Mouse (Mus musculus) embryonic facial prominence, embryonic 12.5 days (tissue): ENCODE data around the gene Rtf2. TPM values are rescaled to one million over a fixed set of nuclear protein-coding genes. Genes with fewer than 3 reads are reported as not detected.

ENCODE experiments used
- ATAC-seq: fragments of 200-750 bp; cut with Nextera tagmentation; 2 replicates; pipeline ENCODE4 v1.8.0; 2017; ENCODE audit not compliant: insufficient number of reproducible peaks, insufficient read depth, low FRiP score, low TSS enrichment
- H3K27ac ChIP-seq: fragments of 300-500 bp; sonication (generic); 2 replicates; pipeline ENCODE4 v1.5.1; 2016; ENCODE audit warnings: mild to moderate bottlenecking
- H3K27me3 ChIP-seq: fragments of 300-500 bp; sonication (generic); 2 replicates; pipeline ENCODE4 v1.6.1; 2016; ENCODE audit warnings: mild to moderate bottlenecking, moderate library complexity
- H3K36me3 ChIP-seq: fragments of 300-500 bp; sonication (generic); 2 replicates; pipeline ENCODE4 v1.6.1; 2016; ENCODE audit warnings: mild to moderate bottlenecking
- H3K4me1 ChIP-seq: fragments of 300-500 bp; sonication (generic); 2 replicates; pipeline ENCODE4 v1.6.1; 2016
- H3K4me2 ChIP-seq: fragments of 300-500 bp; sonication (generic); replicated peaks from 2 replicates; pipeline ENCODE4 v1.6.1; 2016; ENCODE audit warnings: mild to moderate bottlenecking, moderate library complexity
- H3K4me3 ChIP-seq: fragments of 300-500 bp; sonication (generic); 2 replicates; pipeline ENCODE4 v1.5.1; 2016; ENCODE audit warnings: mild to moderate bottlenecking
- H3K9ac ChIP-seq: fragments of 300-500 bp; sonication (generic); 2 replicates; pipeline ENCODE4 v1.6.1; 2016; ENCODE audit warnings: mild to moderate bottlenecking, moderate library complexity
- H3K9me3 ChIP-seq: fragments of 300-500 bp; sonication (generic); 2 replicates; pipeline ENCODE4 v1.6.1; 2016; ENCODE audit warnings: mild to moderate bottlenecking, moderate library complexity
- WGBS: fragments of 180-500 bp; shearing (Covaris S2); methylation state at CpG from one replicate; pipeline ENCODE4 v1.1.7; 2016; 5-methylcytosine and 5-hydroxymethylcytosine counted together
- polyA plus RNA-seq: library from polyadenylated mRNA; unstranded; fragments of >200 nt; fragmentation: Nextera tagmentation; extraction: Ambion mirVana; gene quantifications from 2 replicates; pipeline ENCODE4 v1.2.1, GENCODE M21; 2016

The Rtf2 gene
- polyA plus RNA-seq: 67.8 and 74.1 TPM in 2 replicates

DNA sequence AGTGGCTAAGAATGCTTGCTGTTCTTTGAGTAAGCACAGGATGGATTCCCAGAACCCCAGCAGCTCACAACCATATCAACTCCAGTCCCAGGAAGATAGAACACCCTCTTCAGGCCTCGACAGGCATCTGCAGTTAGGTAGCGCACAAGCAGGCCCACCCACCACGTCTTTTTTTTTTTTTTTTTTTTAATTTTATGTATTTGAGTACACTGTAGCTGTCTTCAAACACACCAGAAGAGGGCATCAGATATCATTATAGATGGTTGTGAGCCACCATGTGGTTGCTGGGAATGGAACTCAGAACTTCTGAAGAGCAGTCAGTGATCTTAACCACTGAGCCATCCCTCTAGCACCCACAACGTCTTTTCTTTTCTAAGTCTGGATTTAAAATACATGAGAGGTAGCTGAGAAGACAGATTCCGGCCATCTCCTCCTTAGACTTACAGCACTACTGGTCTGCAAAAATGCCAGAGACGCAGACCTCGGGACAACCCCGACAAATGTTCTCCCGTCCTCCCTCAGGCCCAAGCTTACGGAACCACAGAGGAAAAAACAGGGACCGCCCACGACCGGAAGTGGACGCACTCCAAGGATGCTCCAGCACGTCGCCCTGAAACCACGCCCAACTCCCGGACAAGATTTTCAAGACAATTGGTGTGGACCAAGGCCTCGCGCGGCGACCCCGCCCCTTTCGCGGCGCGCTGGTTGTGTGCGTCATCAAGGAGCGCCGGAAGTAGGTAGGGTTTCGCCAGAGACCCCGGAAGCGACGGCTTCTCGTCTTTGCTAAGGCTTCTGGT, at the start of gene Rtf2:
Gene Rtf2, plus strand, starts transcription at position 714 of the 797 bp plus-strand sequence.
- Histone ChIP-seq H3K4me2 (peak within 1 kb of the TSS; percentile 87), H3K27ac (0 out of 2 replicates have a peak within 1 kb of the TSS, but pooled peaks have one; percentile 57), H3K4me1 (peaks cover 16% of the 10 kb centered on the region), H3K27me3 (no peaks in the 10 kb centered on the region), H3K9me3 (no peaks in the 10 kb centered on the region), H3K36me3 (peaks cover 6% of the 10 kb centered on the region; the same call in 1 of the 2 replicates), H3K9ac (peak within 1 kb of the TSS; percentile 61), H3K4me3 (peak within 1 kb of the TSS; percentile 76)
- WGBS: 2% methylated on average over 35 of the region's 35 CpGs
- peak; percentile 96 for ATAC-seq

- H3K4me3 ChIP-seq: no peak overlapping the region
- no peaks in the 10 kb centered on the region for H3K27me3 ChIP-seq
- no peak overlapping the region for H3K9ac ChIP-seq
- ATAC-seq: no peak
- H3K4me1 ChIP-seq: 0 out of 2 replicates have a peak, but pooled peaks cover 4% of the 10 kb centered on the region
- H3K9me3 ChIP-seq: no peaks in the 10 kb centered on the region
- no peak overlapping the region for H3K27ac ChIP-seq
- no peaks in the 10 kb centered on the region for H3K36me3 ChIP-seq
- no peak overlapping the region for H3K4me2 ChIP-seq
- WGBS: 72% methylated on average over 10 of the region's 10 CpGs
These were observed 48.3 kb upstream of the Rtf2 start for GRCm38 (mm10) chr2:172392041-172392521.

DNA sequence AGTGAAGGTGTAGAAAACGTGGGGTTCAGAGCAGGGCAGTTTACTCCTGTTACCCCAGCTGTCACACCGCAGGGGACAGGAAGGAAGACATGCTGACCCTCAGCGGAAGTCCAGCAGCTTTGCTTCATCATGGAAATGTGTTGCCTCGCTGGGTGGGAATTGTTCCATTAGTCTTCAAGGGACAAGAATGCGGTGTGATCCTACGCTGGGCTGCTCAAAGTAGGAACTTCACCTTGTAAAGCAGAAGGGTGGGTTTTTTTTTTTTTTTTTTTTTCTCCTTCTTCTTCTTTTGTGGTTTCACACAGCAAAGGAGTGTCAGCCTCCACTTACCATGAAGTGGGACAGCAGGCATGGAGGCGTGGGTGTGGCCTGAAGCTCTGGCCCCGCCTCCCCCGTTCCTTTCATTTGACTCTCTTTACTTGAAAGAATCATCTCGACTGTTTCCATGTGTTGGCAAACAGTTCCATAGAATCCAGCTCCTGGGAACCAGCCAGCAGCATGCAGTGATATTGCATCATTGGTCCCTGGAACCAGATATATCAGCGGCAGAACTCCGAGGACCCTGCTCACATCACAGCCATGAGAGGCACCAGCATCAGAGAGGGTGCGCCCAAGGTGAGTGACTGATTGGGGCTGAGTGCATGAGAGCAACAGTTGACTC, 46.8 kb upstream of the Rtf2 start, which contains the start of gene Cass4:
Gene Cass4, plus strand, starts transcription at position 404 of the 661 bp plus-strand sequence.
- Histone ChIP-seq H3K27me3 (no peaks in the 10 kb centered on the region), H3K4me3 (no peak within 1 kb of the TSS), H3K4me1 (0 out of 2 replicates have a peak, but pooled peaks cover 4% of the 10 kb centered on the region), H3K27ac (no peak within 1 kb of the TSS), H3K36me3 (no peaks in the 10 kb centered on the region), H3K9me3 (no peaks in the 10 kb centered on the region), H3K9ac (no peak within 1 kb of the TSS), H3K4me2 (no peak within 1 kb of the TSS)
- ATAC-seq: no peak
- WGBS: 39% methylated on average over 13 of the region's 13 CpGs

- no peak for ATAC-seq
- Histone ChIP-seq H3K9me3 (no peaks in the 10 kb centered on the region), H3K4me2 (no peak overlapping the region), H3K9ac (no peak overlapping the region), H3K36me3 (no peaks in the 10 kb centered on the region), H3K27ac (no peak overlapping the region), H3K4me1 (0 out of 2 replicates have a peak, but pooled peaks cover 4% of the 10 kb centered on the region), H3K4me3 (no peak overlapping the region), H3K27me3 (no peaks in the 10 kb centered on the region)
- 73% methylated on average over 2 of the region's 2 CpGs for WGBS
These were observed 46.3 kb upstream of the Rtf2 start for GRCm38 (mm10) chr2:172394052-172394392.

DNA sequence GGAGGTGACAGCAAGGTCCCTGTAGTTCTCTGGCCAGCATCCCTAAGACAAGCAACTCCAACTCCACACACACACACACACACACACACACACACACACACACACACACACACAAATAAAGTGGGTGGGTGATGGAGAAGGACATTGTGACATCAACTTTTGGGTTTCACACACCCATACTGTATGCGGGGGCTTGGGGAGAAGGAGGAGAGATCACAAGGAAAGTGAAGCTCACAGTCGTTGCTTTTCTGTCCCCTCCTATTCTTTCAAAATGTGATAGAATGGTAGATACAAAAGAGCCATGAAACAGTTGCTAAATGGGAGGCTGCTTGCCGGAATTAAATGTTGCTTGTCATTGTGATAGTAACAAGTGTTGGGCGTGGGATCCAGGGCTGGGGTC, 45.7 kb upstream of the Rtf2 start:
- H3K36me3 ChIP-seq: no peaks in the 10 kb centered on the region
- 0 out of 2 replicates have a peak, but pooled peaks cover 4% of the 10 kb centered on the region for H3K4me1 ChIP-seq
- no peaks in the 10 kb centered on the region for H3K27me3 ChIP-seq
- no peak overlapping the region for H3K27ac ChIP-seq
- ATAC-seq: no peak
- WGBS: 82% methylated on average over 4 of the region's 4 CpGs
- no peak overlapping the region for H3K4me3 ChIP-seq
- no peak overlapping the region for H3K4me2 ChIP-seq
- no peak overlapping the region for H3K9ac ChIP-seq
- H3K9me3 ChIP-seq: no peaks in the 10 kb centered on the region

DNA sequence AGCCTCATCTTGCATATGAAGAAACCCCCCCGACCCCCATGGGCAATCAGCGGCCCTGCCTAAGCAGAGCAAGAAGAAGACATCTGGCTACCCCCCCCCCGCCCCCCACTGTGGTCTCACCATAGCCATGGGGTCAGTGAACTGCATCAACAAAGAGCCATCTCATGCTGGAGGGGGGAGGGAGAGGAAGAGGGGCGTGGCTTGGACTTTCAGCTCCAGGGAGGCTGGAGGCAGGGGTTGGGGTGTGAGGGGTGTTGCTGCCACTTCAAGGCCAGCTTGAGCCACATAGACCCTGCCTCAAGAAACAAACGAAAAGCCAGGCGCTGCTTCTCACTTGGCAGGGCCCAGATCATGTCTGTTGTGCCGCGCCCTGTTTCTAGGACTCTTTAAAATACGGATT, 44.4 kb upstream of the Rtf2 start:
- WGBS: 32% methylated on average over 9 of the region's 9 CpGs
- Histone ChIP-seq H3K27ac (no peak overlapping the region), H3K36me3 (no peaks in the 10 kb centered on the region), H3K4me1 (0 out of 2 replicates have a peak, but pooled peaks cover 4% of the 10 kb centered on the region), H3K4me2 (no peak overlapping the region), H3K27me3 (no peaks in the 10 kb centered on the region), H3K4me3 (no peak overlapping the region), H3K9ac (no peak overlapping the region), H3K9me3 (no peaks in the 10 kb centered on the region)
- no peak for ATAC-seq

DNA sequence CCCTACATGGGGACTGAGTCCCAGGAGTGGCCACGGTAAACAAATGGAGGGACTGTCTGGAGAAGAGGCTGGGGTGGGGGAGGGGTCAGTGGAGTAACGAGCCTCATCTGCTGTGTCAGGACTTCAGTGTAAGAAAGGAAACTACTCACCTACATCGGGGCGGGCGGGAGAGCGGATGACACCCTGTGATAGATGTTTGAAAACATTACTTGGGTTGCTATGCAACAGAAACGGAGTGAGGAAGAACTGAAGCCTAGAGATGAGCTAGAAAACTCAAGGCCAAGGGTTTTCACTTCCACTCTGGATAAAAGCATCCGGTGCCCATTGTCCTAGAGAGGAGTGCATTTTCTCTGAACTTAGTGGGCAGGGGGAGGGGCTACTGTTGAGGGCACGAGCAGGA, 40.5 kb upstream of the Rtf2 start:
- Histone ChIP-seq H3K36me3 (no peaks in the 10 kb centered on the region), H3K4me2 (no peak overlapping the region), H3K4me1 (0 out of 2 replicates have a peak, but pooled peaks cover 4% of the 10 kb centered on the region), H3K27ac (no peak overlapping the region), H3K9me3 (no peaks in the 10 kb centered on the region), H3K4me3 (no peak overlapping the region), H3K27me3 (no peaks in the 10 kb centered on the region), H3K9ac (no peak overlapping the region)
- ATAC-seq: no peak
- 46% methylated on average over 9 of the region's 9 CpGs for WGBS

DNA sequence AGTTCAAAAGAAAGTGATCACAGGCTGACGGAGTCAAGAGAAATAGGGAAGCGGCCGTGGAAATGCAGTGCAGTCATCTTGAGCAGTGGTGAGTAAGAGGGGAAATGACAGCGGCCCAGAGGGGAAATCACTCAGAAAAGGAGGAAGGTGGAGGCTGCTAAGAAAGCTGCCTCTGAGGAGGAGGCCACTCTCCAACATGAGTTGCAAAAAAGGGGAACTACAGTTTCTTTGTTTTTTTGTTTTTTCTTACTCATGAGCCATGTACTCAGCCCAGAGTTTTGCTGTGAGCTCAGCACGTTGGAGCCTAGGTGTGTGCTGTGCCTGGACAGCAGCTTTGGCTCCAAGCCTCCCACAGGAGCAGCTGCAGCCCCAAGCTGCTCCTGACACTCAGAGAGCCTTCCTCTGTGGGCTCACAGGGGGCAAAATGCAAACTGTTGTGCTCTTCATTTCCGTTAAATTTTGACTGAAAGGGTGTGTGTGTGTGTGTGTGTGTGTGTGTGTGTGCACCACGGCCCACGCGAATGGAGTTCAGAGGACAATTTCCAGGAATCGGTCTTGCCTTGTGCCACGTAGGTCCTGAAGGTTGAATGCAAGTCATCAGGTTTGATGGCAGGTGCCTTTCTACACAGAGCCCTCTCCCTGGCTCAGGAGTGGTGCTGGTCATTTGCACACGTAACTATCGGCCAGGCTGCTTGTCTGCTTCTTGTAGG, 39.1 kb upstream of the Rtf2 start:
- Histone ChIP-seq H3K4me3 (no peak overlapping the region), H3K27ac (no peak overlapping the region), H3K27me3 (no peaks in the 10 kb centered on the region), H3K36me3 (no peaks in the 10 kb centered on the region), H3K4me2 (no peak overlapping the region), H3K9me3 (no peaks in the 10 kb centered on the region), H3K4me1 (no peaks in the 10 kb centered on the region), H3K9ac (no peak overlapping the region)
- 61% methylated on average over 13 of the region's 13 CpGs for WGBS
- no peak for ATAC-seq

DNA sequence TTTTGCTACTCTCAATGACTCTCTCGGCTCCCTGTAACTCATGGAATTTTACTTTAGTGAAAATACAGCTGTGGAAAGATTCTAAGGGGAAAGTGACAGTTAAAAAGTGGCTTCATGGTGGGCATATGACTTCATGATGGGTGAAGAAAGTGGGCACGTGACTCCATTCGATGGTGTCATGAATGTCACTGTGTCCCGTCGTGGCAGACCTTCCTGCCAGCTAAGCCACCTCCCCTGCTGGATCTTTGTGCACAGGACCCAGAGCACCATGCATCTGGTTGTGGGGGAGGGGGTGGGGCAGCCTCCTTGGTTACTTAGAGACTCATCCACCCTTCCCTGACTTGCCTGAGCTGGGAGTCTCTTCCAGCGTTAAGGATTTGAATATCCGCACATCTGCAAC, 36.1 kb upstream of the Rtf2 start:
- Histone ChIP-seq H3K36me3 (no peaks in the 10 kb centered on the region), H3K4me1 (no peaks in the 10 kb centered on the region), H3K27me3 (no peaks in the 10 kb centered on the region), H3K4me3 (no peak overlapping the region), H3K27ac (no peak overlapping the region), H3K9me3 (no peaks in the 10 kb centered on the region), H3K9ac (no peak overlapping the region), H3K4me2 (no peak overlapping the region)
- ATAC-seq: no peak
- WGBS: 60% methylated on average over 7 of the region's 7 CpGs

DNA sequence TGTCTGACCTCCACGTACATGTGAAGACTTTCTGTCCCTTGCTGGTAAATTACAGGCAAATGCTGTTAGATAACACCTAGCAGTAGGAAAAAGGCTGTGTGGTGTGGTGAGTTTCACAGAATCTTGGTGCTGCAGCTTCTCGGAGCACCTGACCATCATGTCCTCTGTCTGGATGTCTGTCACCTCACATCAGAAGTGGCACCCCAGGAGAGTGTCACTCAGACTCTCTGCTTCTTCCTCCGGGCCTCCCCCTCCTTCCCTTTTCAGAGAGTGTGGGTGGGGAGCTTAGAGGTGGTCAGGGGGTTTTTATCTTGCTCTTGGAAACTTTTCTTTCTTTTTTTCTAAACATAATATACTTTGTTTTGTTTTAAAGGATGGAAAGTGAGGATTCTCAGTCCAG, 35.3 kb upstream of the Rtf2 start:
- no peak overlapping the region for H3K9ac ChIP-seq
- no peak overlapping the region for H3K4me3 ChIP-seq
- no peak overlapping the region for H3K4me2 ChIP-seq
- H3K36me3 ChIP-seq: no peaks in the 10 kb centered on the region
- H3K27me3 ChIP-seq: no peaks in the 10 kb centered on the region
- H3K27ac ChIP-seq: no peak overlapping the region
- 66% methylated on average over 3 of the region's 3 CpGs for WGBS
- no peak for ATAC-seq
- no peaks in the 10 kb centered on the region for H3K9me3 ChIP-seq
- no peaks in the 10 kb centered on the region for H3K4me1 ChIP-seq

DNA sequence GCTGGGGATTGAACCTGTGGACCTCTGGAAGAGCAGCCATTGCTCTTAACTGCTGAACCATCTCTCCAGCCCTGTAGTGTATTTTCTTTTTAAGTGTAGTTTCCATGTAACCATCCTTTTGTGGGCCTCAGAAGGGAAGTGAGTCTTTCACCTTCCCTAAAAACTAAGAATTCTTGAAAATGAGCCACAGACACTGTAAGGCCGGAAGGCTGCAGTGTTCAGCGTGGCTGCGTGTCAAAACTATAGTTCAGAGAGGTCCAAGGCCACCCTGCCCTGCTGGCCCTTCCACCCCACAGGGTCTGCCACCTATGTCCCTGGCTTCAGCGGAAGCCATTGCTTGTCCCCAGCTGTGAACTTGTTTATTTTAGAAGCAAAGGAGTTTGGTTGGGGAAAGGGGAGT, 34.2 kb upstream of the Rtf2 start:
- no peaks in the 10 kb centered on the region for H3K9me3 ChIP-seq
- H3K27me3 ChIP-seq: no peaks in the 10 kb centered on the region
- 77% methylated on average over 4 of the region's 4 CpGs for WGBS
- H3K27ac ChIP-seq: no peak overlapping the region
- no peak overlapping the region for H3K9ac ChIP-seq
- no peak overlapping the region for H3K4me2 ChIP-seq
- no peaks in the 10 kb centered on the region for H3K36me3 ChIP-seq
- H3K4me1 ChIP-seq: no peaks in the 10 kb centered on the region
- no peak for ATAC-seq
- no peak overlapping the region for H3K4me3 ChIP-seq
